Mouse (Mus musculus) cerebellum, postnatal 10 days (tissue): ENCODE measurements around the gene Majin.

Experiments used
- DNase-seq, 2 experiments: peaks; one replicate each; pipeline ENCODE4 v3.0.0; 2021; ENCODE audit warnings: mixed read lengths in 2 of 2

Majin gene

GRCm38 (mm10) chr19:6264200-6264599 lies 80.0 kb downstream of the Majin start:
- DNase-seq: peak; percentile 37 to 44

DNA sequence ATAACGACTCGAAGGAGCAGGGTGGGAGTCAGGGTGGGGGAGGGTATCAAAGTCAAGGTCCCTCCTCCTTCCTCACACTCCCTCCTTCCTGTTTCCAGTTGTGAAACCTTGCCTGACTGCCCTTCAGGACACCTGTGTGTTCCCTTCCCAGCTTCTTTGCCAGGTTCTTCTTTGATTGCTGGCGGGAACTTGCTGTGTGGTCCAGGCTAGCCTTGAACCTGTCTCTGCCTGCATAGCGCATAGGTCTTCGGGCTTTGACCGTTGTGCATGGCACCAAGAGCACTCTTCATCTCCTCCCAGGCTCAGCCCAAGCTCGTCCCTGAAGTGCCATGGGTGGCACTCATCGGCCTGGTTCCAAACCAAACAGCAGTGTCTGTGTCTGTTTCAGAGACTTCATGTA lies 80.8 kb downstream of the Majin start:
- peak in 1 of 2 experiments; percentile 28 for DNase-seq

- peak; percentile 72 to 79 for DNase-seq
Measured at GRCm38 (mm10) chr19:6265727-6266182, 81.6 kb downstream of the Majin start.

- peak; percentile 95 to 97 for DNase-seq
Measured at GRCm38 (mm10) chr19:6267306-6268169, 83.3 kb downstream of the Majin start.

GRCm38 (mm10) chr19:6268170-6268528 lies 84.0 kb downstream of the Majin start:
- DNase-seq: peak; percentile 95 to 96

GRCm38 (mm10) chr19:6268670-6269132 lies 84.5 kb downstream of the Majin start:
- DNase-seq: peak in 1 of 2 experiments; percentile 31

DNA sequence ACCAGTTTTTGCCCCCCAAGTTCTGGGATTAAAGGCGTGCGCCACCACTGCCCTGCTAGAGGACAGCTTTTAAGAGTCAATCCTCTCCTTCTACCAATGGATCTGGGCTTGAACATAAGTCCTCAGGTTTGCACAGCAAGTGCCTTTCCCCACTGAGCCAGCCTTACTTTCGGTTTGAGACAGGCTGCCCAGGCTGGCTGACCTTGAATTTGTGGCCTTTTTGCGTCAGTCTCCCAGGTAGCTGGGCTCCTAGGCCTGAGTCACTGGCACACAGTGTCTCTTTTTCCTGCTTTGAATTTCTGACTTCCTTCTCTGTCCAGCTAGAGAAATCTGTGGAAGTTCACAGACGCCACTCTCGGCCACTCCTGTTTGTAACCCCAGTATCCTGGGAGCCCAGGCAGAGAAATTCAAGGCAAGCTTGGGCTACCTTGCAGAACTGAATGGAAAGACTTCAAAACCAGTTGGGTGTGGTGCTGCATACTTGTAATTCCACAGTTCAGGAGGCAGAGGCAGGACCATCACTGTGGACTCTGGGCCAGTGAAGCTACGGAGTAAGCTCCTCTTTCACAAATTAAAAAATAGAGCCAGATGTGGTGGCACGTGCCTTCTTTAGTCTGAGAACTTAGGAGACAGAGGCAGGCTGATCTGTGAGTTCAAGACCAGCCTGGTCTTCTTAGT lies 85.7 kb downstream of the Majin start:
- no peak for DNase-seq

DNA sequence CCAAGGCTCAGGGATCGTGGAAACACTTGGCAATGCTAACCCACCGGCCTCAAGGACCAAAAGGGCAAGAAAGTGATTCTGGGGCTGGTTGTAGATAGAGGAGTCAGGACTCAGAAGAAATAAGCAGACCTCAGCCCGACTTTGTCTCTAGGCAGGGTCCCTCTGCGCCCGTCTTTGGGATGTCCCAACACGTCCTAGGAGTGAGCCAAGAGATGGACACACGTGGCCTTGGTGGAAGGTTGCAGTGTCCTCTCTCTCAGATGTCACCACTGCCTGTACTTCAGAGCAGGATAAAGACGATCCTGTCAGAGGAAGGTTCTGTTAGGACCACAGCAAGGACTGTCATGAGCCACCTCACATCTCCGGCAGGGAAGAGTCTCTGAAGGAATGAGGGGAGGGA lies 86.5 kb downstream of the Majin start:
- DNase-seq: no peak

- no peak for DNase-seq
Measured at GRCm38 (mm10) chr19:6271206-6271605, 87.0 kb downstream of the Majin start.

- DNase-seq: no peak
Measured at GRCm38 (mm10) chr19:6272053-6272452, 87.9 kb downstream of the Majin start.

DNA sequence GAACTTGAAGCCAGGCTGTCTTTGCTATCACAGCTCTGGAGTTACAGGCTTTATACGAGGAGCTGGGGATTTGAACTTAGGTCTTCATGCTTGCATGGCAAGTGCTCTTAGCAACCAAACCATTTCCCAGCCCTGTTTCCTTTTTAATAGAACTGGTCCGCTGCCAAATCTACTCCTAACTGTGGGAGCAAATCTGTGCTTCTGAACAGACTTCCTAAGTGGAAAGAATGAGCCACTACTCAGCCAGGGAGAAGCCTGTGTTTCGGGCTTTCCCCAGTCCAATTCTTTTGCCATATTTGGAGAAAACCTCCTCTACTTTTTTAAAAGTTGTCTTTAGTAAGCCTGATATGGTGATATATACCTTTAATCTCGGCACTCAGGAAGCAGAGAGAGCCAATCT lies 88.5 kb downstream of the Majin start:
- DNase-seq: peak in 1 of 2 experiments; percentile 49

DNA sequence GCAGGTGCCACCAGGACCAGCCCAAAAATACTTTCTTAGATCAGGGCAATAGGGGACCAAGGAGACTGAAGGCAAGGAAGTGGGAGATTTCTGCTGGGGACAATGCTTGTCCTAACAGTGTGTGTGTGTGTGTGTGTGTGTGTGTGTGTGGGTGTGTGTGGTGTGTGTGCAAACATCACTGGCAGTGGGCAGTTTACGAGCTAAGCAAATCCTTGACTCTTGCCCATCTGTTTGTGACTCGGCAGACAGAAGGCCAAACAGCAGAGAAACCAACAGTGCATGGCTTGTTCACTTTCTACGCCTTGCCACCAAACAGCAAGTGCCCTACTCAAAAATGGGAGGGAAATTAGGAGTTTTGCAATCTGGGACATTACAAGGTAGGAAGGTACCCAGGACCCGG lies 89.4 kb downstream of the Majin start:
- DNase-seq: peak; percentile 54 to 61
